Mouse (Mus musculus) heart, adult 2 months (tissue): ENCODE measurements around the gene Ndufaf8. TPM values are rescaled to one million over a fixed set of nuclear protein-coding genes. Genes with fewer than 3 reads are reported as not detected.

Source experiments
- DNase-seq, 2 experiments: peaks; one replicate each; pipeline ENCODE4 v3.0.0; 2021
- H3K27ac ChIP-seq: fragments of 200-600 bp; 2 replicates; pipeline ENCODE4 v1.8.1; 2022
- H3K27me3 ChIP-seq: fragments of 200-500 bp; 2 replicates; pipeline ENCODE4 v1.6.1; 2012; ENCODE audit warnings: mild to moderate bottlenecking, low read length, inconsistent platforms, mixed read lengths; ENCODE audit not compliant: control insufficient read depth, insufficient read depth
- H3K36me3 ChIP-seq: fragments of 200-500 bp; 2 replicates; pipeline ENCODE4 v1.6.1; 2012; ENCODE audit warnings: low read length, inconsistent platforms; ENCODE audit not compliant: control insufficient read depth, insufficient read depth
- H3K4me1 ChIP-seq: fragments of 200-500 bp; 2 replicates; pipeline ENCODE4 v1.6.1; 2011; ENCODE audit warnings: low read length; ENCODE audit not compliant: control insufficient read depth, insufficient read depth
- H3K4me3 ChIP-seq: fragments of 200-600 bp; 2 replicates; pipeline ENCODE4 v1.8.1; 2022
- H3K79me2 ChIP-seq: fragments of 200-500 bp; replicated peaks from 2 replicates; pipeline ENCODE4 v1.6.1; 2012; ENCODE audit warnings: mild to moderate bottlenecking, inconsistent platforms, low read length, moderate library complexity, mixed read lengths; ENCODE audit not compliant: control insufficient read depth, insufficient read depth
- H3K9ac ChIP-seq: fragments of 200-500 bp; 2 replicates; pipeline ENCODE4 v1.6.1; 2012; ENCODE audit warnings: low read depth, mild to moderate bottlenecking, control low read depth, inconsistent platforms, low read length, mixed read lengths
- CTCF ChIP-seq: fragments of 200-600 bp; IDR thresholded peaks from 2 replicates; pipeline ENCODE4 v1.8.1; 2022; ENCODE audit warnings: antibody characterized with exemption, mild to moderate bottlenecking, moderate library complexity
- EP300 ChIP-seq: fragments of 200-500 bp; IDR thresholded peaks from 2 replicates; pipeline ENCODE4 v1.6.1; 2011; ENCODE audit warnings: low read depth, low read length, control low read depth; ENCODE audit not compliant: insufficient read depth
- POLR2A ChIP-seq: fragments of 200-500 bp; IDR thresholded peaks from 2 replicates; pipeline ENCODE4 v1.6.1; 2011; ENCODE audit warnings: mild to moderate bottlenecking, low read depth, low read length, control low read depth; ENCODE audit not compliant: insufficient read depth
- WGBS: fragments of 180-500 bp; shearing (Covaris S2); methylation state at CpG from one replicate; pipeline ENCODE4 v1.1.7; 2018; 5-methylcytosine and 5-hydroxymethylcytosine counted together
- intact Hi-C: fragments of 180-260 bp; cut with DNase I; formaldehyde crosslinking; loops from one replicate; pipeline ENCODE4 v1.15.1; 2025
- polyA plus RNA-seq: library from polyadenylated mRNA; depleted of rRNA; stranded (reverse); fragments of >200 nt; gene quantifications from 2 replicates; pipeline ENCODE4 v1.2.3, GENCODE M21; 2012
- total RNA-seq, 2 experiments: library from RNA; stranded (reverse); gene quantifications; 2 replicates each; pipeline ENCODE4 v1.2.3; 2021

Ndufaf8 gene
- total and polyA plus RNA-seq, 3 experiments: 51.0 to 93.9 (median 82.7) TPM

GRCm38 (mm10) chr11:120067834-120068233 is 30.9 kb upstream of the Ndufaf8 start:
- intact Hi-C loops: no loop called here
- H3K36me3 ChIP-seq: no peaks in the 10 kb centered on the region

GRCm38 (mm10) chr11:120069261-120069660 is 29.5 kb upstream of the Ndufaf8 start:
- Histone ChIP-seq H3K27ac (no peak overlapping the region), H3K36me3 (no peaks in the 10 kb centered on the region), H3K4me3 (no peak overlapping the region), H3K79me2 (no peaks in the 10 kb centered on the region), H3K4me1 (no peaks in the 10 kb centered on the region), H3K27me3 (no peaks in the 10 kb centered on the region), H3K9ac (no peak overlapping the region)
- no peak for DNase-seq
- intact Hi-C loops: no loop called here
- TF ChIP-seq CTCF: no peak
- TF ChIP-seq POLR2A: no peak
- no peak for TF ChIP-seq EP300
- WGBS: 70% methylated on average over 11 of the region's 11 CpGs

More at GRCm38 (mm10) chr11:120067834-120068233, 30.9 kb upstream of the Ndufaf8 start:
- Histone ChIP-seq H3K4me1 (no peaks in the 10 kb centered on the region), H3K79me2 (no peaks in the 10 kb centered on the region), H3K27ac (no peak overlapping the region), H3K4me3 (no peak overlapping the region), H3K27me3 (no peaks in the 10 kb centered on the region), H3K9ac (no peak overlapping the region)
- TF ChIP-seq POLR2A: no peak
- no peak for TF ChIP-seq EP300
- TF ChIP-seq CTCF: no peak
- WGBS: 87% methylated on average over 17 of the region's 17 CpGs
- DNase-seq: no peak

GRCm38 (mm10) chr11:120070286-120070930 is 28.3 kb upstream of the Ndufaf8 start:
- no peaks in the 10 kb centered on the region for H3K4me1 ChIP-seq
- no peak overlapping the region for H3K4me3 ChIP-seq
- no peaks in the 10 kb centered on the region for H3K79me2 ChIP-seq
- no peaks in the 10 kb centered on the region for H3K36me3 ChIP-seq
- intact Hi-C loops: no loop called here
- no peaks in the 10 kb centered on the region for H3K27me3 ChIP-seq
- TF ChIP-seq EP300: no peak
- no peak for TF ChIP-seq POLR2A
- TF ChIP-seq CTCF: no peak
- H3K27ac ChIP-seq: no peak overlapping the region
- no peak overlapping the region for H3K9ac ChIP-seq
- DNase-seq: no peak
- WGBS: 93% methylated on average over 27 of the region's 27 CpGs

- no peaks in the 10 kb centered on the region for H3K79me2 ChIP-seq
- no peak overlapping the region for H3K27ac ChIP-seq
- no peak for TF ChIP-seq POLR2A
- TF ChIP-seq EP300: no peak
- TF ChIP-seq CTCF: no peak
- no peaks in the 10 kb centered on the region for H3K36me3 ChIP-seq
- intact Hi-C loops: no loop called here
- H3K4me1 ChIP-seq: no peaks in the 10 kb centered on the region
- no peak for DNase-seq
- H3K27me3 ChIP-seq: no peaks in the 10 kb centered on the region
- 66% methylated on average over 12 of the region's 12 CpGs for WGBS
- no peak overlapping the region for H3K9ac ChIP-seq
- no peak overlapping the region for H3K4me3 ChIP-seq
Measured at GRCm38 (mm10) chr11:120071065-120071464, 27.7 kb upstream of the Ndufaf8 start.

- no peak for DNase-seq
- H3K27me3 ChIP-seq: no peaks in the 10 kb centered on the region
- H3K9ac ChIP-seq: no peak overlapping the region
- H3K79me2 ChIP-seq: no peaks in the 10 kb centered on the region
- intact Hi-C loops: no loop called here
- H3K36me3 ChIP-seq: no peaks in the 10 kb centered on the region
- no peak for TF ChIP-seq EP300
- TF ChIP-seq CTCF: no peak
- TF ChIP-seq POLR2A: no peak
- WGBS: 88% methylated on average over 7 of the region's 7 CpGs
- H3K4me1 ChIP-seq: no peaks in the 10 kb centered on the region
- H3K27ac ChIP-seq: no peak overlapping the region
- H3K4me3 ChIP-seq: no peak overlapping the region
Measured at GRCm38 (mm10) chr11:120071731-120072320, 26.9 kb upstream of the Ndufaf8 start.

- Histone ChIP-seq H3K27ac (no peak overlapping the region), H3K36me3 (no peaks in the 10 kb centered on the region), H3K4me1 (no peaks in the 10 kb centered on the region), H3K27me3 (no peaks in the 10 kb centered on the region), H3K9ac (no peak overlapping the region), H3K79me2 (no peaks in the 10 kb centered on the region), H3K4me3 (no peak overlapping the region)
- TF ChIP-seq EP300 (no peak), CTCF (no peak), POLR2A (no peak)
- DNase-seq: no peak
- WGBS: 87% methylated on average over 9 of the region's 9 CpGs
- intact Hi-C loops: no loop called here
Measured at GRCm38 (mm10) chr11:120072986-120073647, 25.6 kb upstream of the Ndufaf8 start.
